Mouse (Mus musculus): ENCODE data around the gene Olfr701.

The Olfr701 gene

DNA sequence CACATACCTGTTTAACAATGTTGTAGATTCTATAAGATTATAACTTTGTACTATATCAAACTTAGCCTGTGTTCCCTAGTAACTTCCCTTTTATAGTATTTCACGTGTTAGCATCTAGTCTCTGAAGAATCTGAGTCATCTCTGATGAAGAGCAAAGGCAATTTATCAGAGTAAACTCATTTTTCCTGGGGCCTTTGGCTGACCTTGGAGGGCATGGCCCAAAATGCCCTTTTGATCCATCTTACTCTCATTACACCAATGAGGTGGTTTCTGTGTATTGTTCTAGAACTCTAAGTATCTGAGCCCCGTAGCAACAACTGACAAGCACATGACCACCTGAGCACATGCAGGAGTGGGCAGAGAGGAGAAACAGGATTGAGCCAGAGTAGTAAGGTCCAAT is at the start of gene Olfr701:
TSS of gene Olfr701 (plus strand) at position 301 of the 400 bp plus-strand sequence.
- DNase-seq (ENCODE audit: low spot score in 2 of 2): no peak

- DNase-seq (ENCODE audit: low spot score in 2 of 2): no peak
Measured at GRCm38 (mm10) chr7:106788330-106788729, 25.6 kb upstream of the Olfr701 start.

- no peak for DNase-seq (ENCODE audit: low spot score in 2 of 2)
Measured at GRCm38 (mm10) chr7:106793098-106793497, 20.8 kb upstream of the Olfr701 start, which contains the start of gene Olfr699. Olfr699 (minus strand) TSS chr7:106793198.

DNA sequence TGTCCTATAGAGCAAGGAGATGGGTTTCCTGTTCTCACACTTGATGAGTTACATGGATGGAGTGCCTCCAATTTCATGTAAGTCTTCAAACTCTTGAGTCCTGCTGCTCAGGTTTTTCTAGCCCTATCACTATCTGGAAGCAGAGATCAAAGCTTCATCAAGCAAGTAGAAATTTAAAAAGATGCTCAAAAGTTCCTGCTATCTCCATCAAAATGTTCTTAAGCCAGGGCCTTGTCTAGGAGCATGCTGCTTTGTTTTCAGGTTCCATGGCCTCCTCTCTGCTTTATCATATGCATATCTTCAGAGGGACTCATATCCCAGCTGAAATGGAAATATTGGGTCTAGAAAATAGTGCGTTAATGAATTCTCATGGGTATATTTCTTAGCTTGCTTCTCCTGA is 5.2 kb upstream of the Olfr701 start, which contains the start of gene Olfr700:
TSS of gene Olfr700 (minus strand) at position 101 of the 400 bp plus-strand sequence.
- DNase-seq (ENCODE audit: low spot score in 2 of 2): no peak

GRCm38 (mm10) chr7:106815775-106816174 is 1.8 kb downstream of the Olfr701 start:
- DNase-seq (ENCODE audit: low spot score in 2 of 2): no peak

GRCm38 (mm10) chr7:106818414-106818813 is 4.5 kb downstream of the Olfr701 start:
- DNase-seq (ENCODE audit: low spot score in 2 of 2): no peak

DNA sequence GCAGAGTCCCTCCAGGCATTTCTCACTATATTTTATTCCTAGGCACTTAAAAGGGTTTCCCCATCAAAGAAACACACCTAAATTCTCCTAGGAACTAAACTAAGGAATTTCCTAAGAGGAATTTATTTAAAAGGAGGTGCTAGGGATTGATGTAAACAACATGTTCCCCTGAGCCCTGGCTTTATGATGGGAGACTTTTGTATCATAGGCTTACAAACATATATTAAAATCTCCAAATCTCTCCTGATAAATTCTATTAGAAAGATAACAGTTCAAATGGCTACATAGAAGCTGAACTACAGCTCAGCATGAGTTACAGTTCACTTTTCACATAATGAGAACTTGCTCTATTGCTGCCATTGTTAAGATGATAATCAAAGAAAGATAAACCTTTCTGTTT is 19.9 kb downstream of the Olfr701 start, which contains the start of gene Olfr702:
TSS of gene Olfr702 (minus strand) at position 101 of the 400 bp plus-strand sequence.
- no peak for DNase-seq (ENCODE audit: low spot score in 2 of 2)

GRCm38 (mm10) chr7:106843060-106843459 is 29.1 kb downstream of the Olfr701 start, which contains the start of gene Olfr703:
Olfr703 (plus strand) TSS chr7:106843360.
- DNase-seq (ENCODE audit: low spot score in 2 of 2): no peak

DNA sequence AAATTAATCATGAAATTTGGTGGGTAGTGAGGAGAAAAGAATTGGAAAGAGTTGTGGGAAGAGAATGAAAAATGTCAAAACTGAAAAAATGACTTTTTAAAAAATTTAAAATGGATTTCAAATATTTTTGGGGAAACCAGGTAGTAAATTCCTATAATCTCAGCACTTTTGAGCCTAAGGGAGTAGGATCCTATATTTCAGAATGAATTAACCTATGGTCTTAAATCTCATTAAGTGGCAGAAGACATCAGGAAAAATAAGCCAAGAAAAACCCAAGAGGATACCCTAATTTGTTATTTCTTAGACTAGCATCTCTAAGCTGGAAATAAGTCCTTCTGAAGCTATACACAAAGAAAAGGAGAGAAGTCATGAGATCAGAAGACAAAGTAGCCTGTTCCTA is 49.0 kb downstream of the Olfr701 start, which contains the start of gene Olfr704:
TSS of gene Olfr704 (plus strand) at position 301 of the 400 bp plus-strand sequence.
- DNase-seq (ENCODE audit: low spot score in 2 of 2): no peak
